In genomic region chr13:49480057-49480456, GRCm38 (mm10) we compare ENCODE assay signal across 8 mouse cellular contexts. TPM values are rescaled to one million over a fixed set of nuclear protein-coding genes. Genes with fewer than 3 reads are reported as not detected.
DNase-seq lines count a peak whose midpoint lies in the region; ATAC-seq and TF ChIP-seq lines count a peak whose summit lies in the region.

No protein-coding gene starts in this region.

- H3K27me3 ChIP-seq in midbrain, postnatal 0 days (ENCODE audit: insufficient read depth, low read length), result no peaks in the 10 kb centered on the region
- H3K27me3 ChIP-seq in midbrain, embryonic 15.5 days (replicated peaks), result no peaks in the 10 kb centered on the region
- no peaks in the 10 kb centered on the region for H3K27me3 ChIP-seq in stomach, embryonic 15.5 days (replicated peaks)

- H3K4me2 ChIP-seq in midbrain, postnatal 0 days (ENCODE audit: low read depth, low read length, poor library complexity, severe bottlenecking), result no peak overlapping the region
- H3K4me2 ChIP-seq in midbrain, embryonic 15.5 days, result no peak overlapping the region
- no peak overlapping the region for H3K4me2 ChIP-seq in stomach, embryonic 15.5 days

- WGBS in midbrain, postnatal 0 days, result 72% methylated on average over 2 of the region's 2 CpGs
- WGBS in midbrain, embryonic 15.5 days, result 80% methylated on average over 2 of the region's 2 CpGs
- 48% methylated on average over 2 of the region's 2 CpGs for WGBS in stomach, embryonic 15.5 days

- H3K4me3 ChIP-seq in midbrain, postnatal 0 days (ENCODE audit: low read depth, low read length), result no peak overlapping the region
- no peak overlapping the region for H3K4me3 ChIP-seq in midbrain, embryonic 15.5 days
- H3K4me3 ChIP-seq in stomach, embryonic 15.5 days (replicated peaks), result no peak overlapping the region

- H3K9ac ChIP-seq in midbrain, postnatal 0 days (replicated peaks; ENCODE audit: low read length, poor library complexity, severe bottlenecking), result no peak overlapping the region
- H3K9ac ChIP-seq in midbrain, embryonic 15.5 days, result no peak overlapping the region
- H3K9ac ChIP-seq in stomach, embryonic 15.5 days, result no peak overlapping the region

- H3K36me3 ChIP-seq in midbrain, postnatal 0 days (ENCODE audit: insufficient read depth, low read length), result no peaks in the 10 kb centered on the region
- no peaks in the 10 kb centered on the region for H3K36me3 ChIP-seq in midbrain, embryonic 15.5 days (replicated peaks)
- no peaks in the 10 kb centered on the region for H3K36me3 ChIP-seq in stomach, embryonic 15.5 days

- H3K4me1 ChIP-seq in midbrain, postnatal 0 days (ENCODE audit: insufficient read depth, low read length), result no peaks in the 10 kb centered on the region
- H3K4me1 ChIP-seq in midbrain, embryonic 15.5 days, result no peaks in the 10 kb centered on the region
- peaks cover 3% of the 10 kb centered on the region; the same call in 1 of the 2 replicates for H3K4me1 ChIP-seq in stomach, embryonic 15.5 days

- peak; percentile 30 for DNase-seq in embryo, embryonic 10 days (ENCODE audit: low spot score)
- DNase-seq in embryo, embryonic 9.5 days (ENCODE audit: extremely low spot score), result no peak
- peak; percentile 68 for DNase-seq in midbrain, postnatal 0 days (ENCODE audit: low spot score)
- peak; percentile 84 for DNase-seq in gastrocnemius, postnatal 14 days
- DNase-seq in kidney, postnatal 14 days, result peak; percentile 78

- no peak overlapping the region for H3K27ac ChIP-seq in midbrain, postnatal 0 days (ENCODE audit: low read depth, low read length)
- no peak overlapping the region for H3K27ac ChIP-seq in midbrain, embryonic 15.5 days
- H3K27ac ChIP-seq in stomach, embryonic 15.5 days, result 0 out of 2 replicates have a peak overlapping the region, but pooled peaks have one; percentile 51

- intact Hi-C loops in gastrocnemius, postnatal 14 days (cut with DNase I; ENCODE audit: low total_unique reads), result no loop called here

- H3K9me3 ChIP-seq in midbrain, postnatal 0 days (ENCODE audit: low read length), result no peaks in the 10 kb centered on the region
- H3K9me3 ChIP-seq in midbrain, embryonic 15.5 days, result no peaks in the 10 kb centered on the region
- no peaks in the 10 kb centered on the region for H3K9me3 ChIP-seq in stomach, embryonic 15.5 days

- TF ChIP-seq CTCF in midbrain, postnatal 0 days (IDR thresholded peaks at IDR 0.05), result no peak

- no peak for ATAC-seq in midbrain, postnatal 0 days (ENCODE audit: low FRiP score)
- ATAC-seq in midbrain, embryonic 15.5 days (replicated peaks), result no peak
- ATAC-seq in stomach, embryonic 15.5 days (ENCODE audit: insufficient read depth, low FRiP score, low read depth), result peak; percentile 73; the same call in 1 of the 2 replicates
- no peak for ATAC-seq in megakaryocyte-erythroid progenitor cell, adult 5-6 weeks (replicated peaks; ENCODE audit: low FRiP score, low TSS enrichment, poor library complexity, severe bottlenecking)

RNA-seq across cellular contexts. Expression of gene Tes3-ps, which starts 13.1 kb away (rescaled TPM):
- total RNA-seq in midbrain, postnatal 0 days (2014; rRNA removed), result 0.14 and 0.38 TPM in 2 replicates
- 0.34 and 0.70 TPM in 2 replicates for polyA plus RNA-seq in midbrain, postnatal 0 days (2015; fragmentation: Nextera tagmentation; extraction: Ambion mirVana)
- 0.62 and 0.66 TPM in 2 replicates for polyA plus RNA-seq in midbrain, embryonic 15.5 days (2015; fragmentation: Nextera tagmentation; extraction: Ambion mirVana)
- total RNA-seq in gastrocnemius, postnatal 14 days (2021), result 1 to 10 TPM; 1.7 to 2.1 TPM
- polyA plus RNA-seq in stomach, embryonic 15.5 days (2015; fragmentation: Nextera tagmentation; extraction: Ambion mirVana), result 1.1 and 2.6 TPM in 2 replicates
- 0.12 and 0.20 TPM in 2 replicates for total RNA-seq in megakaryocyte-erythroid progenitor cell, adult 5-6 weeks (2014; fragmentation: Nextera tagmentation)
- total RNA-seq in megakaryocyte-erythroid progenitor cell, adult 5-6 weeks (2017), result 6.5 and 7.0 TPM in 2 replicates

RNA-seq across cellular contexts. Expression of gene Ecm2, which starts 24.6 kb away (rescaled TPM):
- total RNA-seq in midbrain, postnatal 0 days (2014; rRNA removed), result 2.4 and 2.7 TPM in 2 replicates
- 1.3 and 1.4 TPM in 2 replicates for polyA plus RNA-seq in midbrain, postnatal 0 days (2015; fragmentation: Nextera tagmentation; extraction: Ambion mirVana)
- 1.8 and 1.9 TPM in 2 replicates for polyA plus RNA-seq in midbrain, embryonic 15.5 days (2015; fragmentation: Nextera tagmentation; extraction: Ambion mirVana)
- 10 to 100 TPM; 17.1 to 20.1 TPM for total RNA-seq in gastrocnemius, postnatal 14 days (2021)
- polyA plus RNA-seq in stomach, embryonic 15.5 days (2015; fragmentation: Nextera tagmentation; extraction: Ambion mirVana), result 0.98 and 1.3 TPM in 2 replicates
- total RNA-seq in megakaryocyte-erythroid progenitor cell, adult 5-6 weeks (2014; fragmentation: Nextera tagmentation), result 0.12 TPM in 1 of 2 replicates, not detected in the other
- total RNA-seq in megakaryocyte-erythroid progenitor cell, adult 5-6 weeks (2017), result 0.46 TPM in 1 of 2 replicates, not detected in the other

RNA-seq across cellular contexts. Expression of gene Ippk, which starts 59.0 kb away (rescaled TPM):
- 11.9 TPM in 2 replicates for total RNA-seq in midbrain, postnatal 0 days (2014; rRNA removed)
- 10.4 and 10.9 TPM in 2 replicates for polyA plus RNA-seq in midbrain, postnatal 0 days (2015; fragmentation: Nextera tagmentation; extraction: Ambion mirVana)
- 14.0 and 14.4 TPM in 2 replicates for polyA plus RNA-seq in midbrain, embryonic 15.5 days (2015; fragmentation: Nextera tagmentation; extraction: Ambion mirVana)
- 1 to 10 TPM; 5.1 to 6.6 TPM for total RNA-seq in gastrocnemius, postnatal 14 days (2021)
- polyA plus RNA-seq in stomach, embryonic 15.5 days (2015; fragmentation: Nextera tagmentation; extraction: Ambion mirVana), result 17.3 and 20.9 TPM in 2 replicates
- 8.9 and 9.8 TPM in 2 replicates for total RNA-seq in megakaryocyte-erythroid progenitor cell, adult 5-6 weeks (2014; fragmentation: Nextera tagmentation)
- total RNA-seq in megakaryocyte-erythroid progenitor cell, adult 5-6 weeks (2017), result 13.0 and 13.2 TPM in 2 replicates
